Mouse (Mus musculus) intestine, embryonic 14.5 days (tissue): ENCODE measurements at regions not wholly inside any gene's neighbourhood (a gene's known extent, or its start where the extent isn't known, plus 50 kb on each side); places are given as distances from the start of the nearest gene placed in this dataset.

Experiments used
- ATAC-seq: fragments of 200-750 bp; cut with Nextera tagmentation; replicated peaks from 2 replicates; pipeline ENCODE4 v1.8.0; 2017; ENCODE audit warnings: low read depth, moderate number of reproducible peaks, moderate TSS enrichment, moderate library complexity; ENCODE audit not compliant: low FRiP score, low TSS enrichment
- DNase-seq: peaks from one replicate; pipeline ENCODE4 v3.0.0-alpha.2; 2018; ENCODE audit warnings: low spot score
- H3K27ac ChIP-seq: fragments of 300-500 bp; sonication (generic); 2 replicates; pipeline ENCODE4 v1.5.1; 2014; ENCODE audit warnings: low read depth, mild to moderate bottlenecking, control low read depth
- H3K27me3 ChIP-seq: fragments of 300-500 bp; sonication (generic); replicated peaks from 2 replicates; pipeline ENCODE4 v1.6.1; 2014; ENCODE audit warnings: low read length, control low read depth; ENCODE audit not compliant: control insufficient read depth, insufficient read depth
- H3K36me3 ChIP-seq: fragments of 300-500 bp; sonication (generic); 2 replicates; pipeline ENCODE4 v1.6.1; 2014; ENCODE audit warnings: low read length, control low read depth; ENCODE audit not compliant: control insufficient read depth, insufficient read depth
- H3K4me1 ChIP-seq: fragments of 300-500 bp; sonication (generic); replicated peaks from 2 replicates; pipeline ENCODE4 v1.6.1; 2014; ENCODE audit warnings: low read length, control low read depth, mixed read lengths; ENCODE audit not compliant: control insufficient read depth, insufficient read depth
- H3K4me2 ChIP-seq: fragments of 300-500 bp; sonication (generic); 2 replicates; pipeline ENCODE4 v1.6.1; 2014; ENCODE audit warnings: low read length
- H3K4me3 ChIP-seq: fragments of 300-500 bp; sonication (generic); 2 replicates; pipeline ENCODE4 v1.5.1; 2014; ENCODE audit warnings: low read depth, low read length, control low read depth, mixed read lengths
- H3K9ac ChIP-seq: fragments of 300-500 bp; sonication (generic); 2 replicates; pipeline ENCODE4 v1.6.1; 2014; ENCODE audit warnings: mild to moderate bottlenecking, low read length
- H3K9me3 ChIP-seq: fragments of 300-500 bp; sonication (generic); 2 replicates; pipeline ENCODE4 v1.6.1; 2016; ENCODE audit warnings: low read length, control low read depth; ENCODE audit not compliant: control insufficient read depth
- whole genome bisulfite sequencing: fragments of 180-500 bp; shearing (Covaris S2); extraction: QIAGEN DNeasy Blood & Tissue Kit; methylation state at CpG from one replicate; pipeline ENCODE4 v1.1.7; 2014; 5-methylcytosine and 5-hydroxymethylcytosine counted together

- Histone ChIP-seq H3K4me2 (no peak overlapping the region), H3K36me3 (no peaks in the 10 kb centered on the region), H3K27ac (no peak overlapping the region), H3K9me3 (no peaks in the 10 kb centered on the region), H3K9ac (no peak overlapping the region), H3K27me3 (no peaks in the 10 kb centered on the region), H3K4me3 (no peak overlapping the region), H3K4me1 (no peaks in the 10 kb centered on the region)
- WGBS = 93% methylated on average over 2 of the region's 2 CpGs
- DNase-seq (no peak), ATAC-seq (no peak)
Observed at GRCm38 (mm10) chr1:185695394-185695793, 240.7 kb downstream of the Slc30a10 start.

GRCm38 (mm10) chr1:185699758-185700157 lies 245.1 kb downstream of the Slc30a10 start:
- H3K4me2 ChIP-seq = no peak overlapping the region
- DNase-seq (no peak), ATAC-seq (no peak)
- no peaks in the 10 kb centered on the region for H3K9me3 ChIP-seq
- H3K4me1 ChIP-seq = no peaks in the 10 kb centered on the region
- no peaks in the 10 kb centered on the region for H3K27me3 ChIP-seq
- WGBS = 92% methylated on average over 6 of the region's 6 CpGs
- no peak overlapping the region for H3K4me3 ChIP-seq
- no peaks in the 10 kb centered on the region for H3K36me3 ChIP-seq
- no peak overlapping the region for H3K9ac ChIP-seq
- no peak overlapping the region for H3K27ac ChIP-seq

- Histone ChIP-seq H3K4me3 (no peak overlapping the region), H3K27ac (no peak overlapping the region), H3K4me1 (no peaks in the 10 kb centered on the region), H3K9me3 (no peaks in the 10 kb centered on the region), H3K36me3 (no peaks in the 10 kb centered on the region), H3K27me3 (no peaks in the 10 kb centered on the region), H3K9ac (no peak overlapping the region), H3K4me2 (no peak overlapping the region)
- WGBS = 71% methylated on average over 2 of the region's 2 CpGs
- DNase-seq (no peak), ATAC-seq (no peak)
Observed at GRCm38 (mm10) chr1:185726324-185726723, 271.7 kb downstream of the Slc30a10 start.

- Histone ChIP-seq H3K4me1 (no peaks in the 10 kb centered on the region), H3K4me2 (no peak overlapping the region), H3K27me3 (no peaks in the 10 kb centered on the region), H3K4me3 (no peak overlapping the region), H3K9ac (no peak overlapping the region), H3K9me3 (no peaks in the 10 kb centered on the region), H3K27ac (no peak overlapping the region), H3K36me3 (no peaks in the 10 kb centered on the region)
- ATAC-seq (no peak), DNase-seq (no peak)
Observed at GRCm38 (mm10) chr1:185726811-185727210, 272.2 kb downstream of the Slc30a10 start.

GRCm38 (mm10) chr1:185727749-185728148 lies 273.1 kb downstream of the Slc30a10 start:
- Histone ChIP-seq H3K27me3 (no peaks in the 10 kb centered on the region), H3K4me1 (no peaks in the 10 kb centered on the region), H3K9me3 (no peaks in the 10 kb centered on the region), H3K36me3 (no peaks in the 10 kb centered on the region), H3K27ac (no peak overlapping the region), H3K9ac (no peak overlapping the region), H3K4me2 (no peak overlapping the region), H3K4me3 (no peak overlapping the region)
- whole genome bisulfite sequencing = 65% methylated on average over 4 of the region's 4 CpGs
- no peak for DNase-seq
- ATAC-seq = no peak

GRCm38 (mm10) chr1:185728406-185728805 lies 273.8 kb downstream of the Slc30a10 start:
- no peaks in the 10 kb centered on the region for H3K9me3 ChIP-seq
- no peaks in the 10 kb centered on the region for H3K4me1 ChIP-seq
- no peak overlapping the region for H3K9ac ChIP-seq
- H3K36me3 ChIP-seq = no peaks in the 10 kb centered on the region
- H3K4me2 ChIP-seq = no peak overlapping the region
- H3K4me3 ChIP-seq = no peak overlapping the region
- DNase-seq (no peak), ATAC-seq (no peak)
- H3K27me3 ChIP-seq = no peaks in the 10 kb centered on the region
- 68% methylated on average over 3 of the region's 3 CpGs for WGBS
- H3K27ac ChIP-seq = no peak overlapping the region

- H3K27me3 ChIP-seq = no peaks in the 10 kb centered on the region
- WGBS = 53% methylated on average over 9 of the region's 9 CpGs
- H3K9ac ChIP-seq = no peak overlapping the region
- no peak overlapping the region for H3K4me2 ChIP-seq
- DNase-seq = no peak
- no peaks in the 10 kb centered on the region for H3K4me1 ChIP-seq
- H3K4me3 ChIP-seq = no peak overlapping the region
- no peak overlapping the region for H3K27ac ChIP-seq
- no peak for ATAC-seq
- H3K9me3 ChIP-seq = no peaks in the 10 kb centered on the region
- no peaks in the 10 kb centered on the region for H3K36me3 ChIP-seq
Observed at GRCm38 (mm10) chr1:185731062-185731461, 276.4 kb downstream of the Slc30a10 start.

GRCm38 (mm10) chr1:185736773-185737172 lies 282.1 kb downstream of the Slc30a10 start:
- 86% methylated on average over 2 of the region's 2 CpGs for WGBS
- Histone ChIP-seq H3K36me3 (no peaks in the 10 kb centered on the region), H3K9me3 (no peaks in the 10 kb centered on the region), H3K9ac (no peak overlapping the region), H3K4me3 (no peak overlapping the region), H3K27me3 (no peaks in the 10 kb centered on the region), H3K4me1 (no peaks in the 10 kb centered on the region), H3K27ac (no peak overlapping the region), H3K4me2 (no peak overlapping the region)
- DNase-seq (no peak), ATAC-seq (no peak)

GRCm38 (mm10) chr1:185741034-185741890 lies 286.6 kb downstream of the Slc30a10 start:
- H3K9me3 ChIP-seq = no peaks in the 10 kb centered on the region
- no peak for DNase-seq
- no peaks in the 10 kb centered on the region for H3K27me3 ChIP-seq
- no peak overlapping the region for H3K4me2 ChIP-seq
- H3K27ac ChIP-seq = no peak overlapping the region
- 59% methylated on average over 11 of the region's 11 CpGs for WGBS
- no peaks in the 10 kb centered on the region for H3K36me3 ChIP-seq
- no peaks in the 10 kb centered on the region for H3K4me1 ChIP-seq
- no peak overlapping the region for H3K4me3 ChIP-seq
- ATAC-seq = no peak
- no peak overlapping the region for H3K9ac ChIP-seq
